Mouse (Mus musculus) heart, adult 2 months (tissue): ENCODE data around the gene Wnt5a. TPM values are rescaled to one million over a fixed set of nuclear protein-coding genes. Genes with fewer than 3 reads are reported as not detected.

ENCODE experiments used
- DNase-seq, 2 experiments: peaks; one replicate each; pipeline ENCODE4 v3.0.0; 2021
- H3K27ac ChIP-seq: fragments of 200-600 bp; 2 replicates; pipeline ENCODE4 v1.8.1; 2022
- H3K27me3 ChIP-seq: fragments of 200-500 bp; 2 replicates; pipeline ENCODE4 v1.6.1; 2012; ENCODE audit warnings: mild to moderate bottlenecking, low read length, inconsistent platforms, mixed read lengths; ENCODE audit not compliant: control insufficient read depth, insufficient read depth
- H3K36me3 ChIP-seq: fragments of 200-500 bp; 2 replicates; pipeline ENCODE4 v1.6.1; 2012; ENCODE audit warnings: low read length, inconsistent platforms; ENCODE audit not compliant: control insufficient read depth, insufficient read depth
- H3K4me1 ChIP-seq: fragments of 200-500 bp; 2 replicates; pipeline ENCODE4 v1.6.1; 2011; ENCODE audit warnings: low read length; ENCODE audit not compliant: control insufficient read depth, insufficient read depth
- H3K4me3 ChIP-seq: fragments of 200-600 bp; 2 replicates; pipeline ENCODE4 v1.8.1; 2022
- H3K79me2 ChIP-seq: fragments of 200-500 bp; replicated peaks from 2 replicates; pipeline ENCODE4 v1.6.1; 2012; ENCODE audit warnings: mild to moderate bottlenecking, inconsistent platforms, low read length, moderate library complexity, mixed read lengths; ENCODE audit not compliant: control insufficient read depth, insufficient read depth
- H3K9ac ChIP-seq: fragments of 200-500 bp; 2 replicates; pipeline ENCODE4 v1.6.1; 2012; ENCODE audit warnings: low read depth, mild to moderate bottlenecking, control low read depth, inconsistent platforms, low read length, mixed read lengths
- CTCF ChIP-seq: fragments of 200-600 bp; IDR thresholded peaks from 2 replicates; pipeline ENCODE4 v1.8.1; 2022; ENCODE audit warnings: antibody characterized with exemption, mild to moderate bottlenecking, moderate library complexity
- EP300 ChIP-seq: fragments of 200-500 bp; IDR thresholded peaks from 2 replicates; pipeline ENCODE4 v1.6.1; 2011; ENCODE audit warnings: low read depth, low read length, control low read depth; ENCODE audit not compliant: insufficient read depth
- POLR2A ChIP-seq: fragments of 200-500 bp; IDR thresholded peaks from 2 replicates; pipeline ENCODE4 v1.6.1; 2011; ENCODE audit warnings: mild to moderate bottlenecking, low read depth, low read length, control low read depth; ENCODE audit not compliant: insufficient read depth
- WGBS: fragments of 180-500 bp; shearing (Covaris S2); methylation state at CpG from one replicate; pipeline ENCODE4 v1.1.7; 2018; 5-methylcytosine and 5-hydroxymethylcytosine counted together
- intact Hi-C: fragments of 180-260 bp; cut with DNase I; formaldehyde crosslinking; loops from one replicate; pipeline ENCODE4 v1.15.1; 2025
- polyA plus RNA-seq: library from polyadenylated mRNA; depleted of rRNA; stranded (reverse); fragments of >200 nt; gene quantifications from 2 replicates; pipeline ENCODE4 v1.2.3, GENCODE M21; 2012
- total RNA-seq, 2 experiments: library from RNA; stranded (reverse); gene quantifications; 2 replicates each; pipeline ENCODE4 v1.2.3; 2021

Gene Wnt5a
- total and polyA plus RNA-seq, 3 experiments = 5.0 to 15.5 (median 13.8) TPM

DNA sequence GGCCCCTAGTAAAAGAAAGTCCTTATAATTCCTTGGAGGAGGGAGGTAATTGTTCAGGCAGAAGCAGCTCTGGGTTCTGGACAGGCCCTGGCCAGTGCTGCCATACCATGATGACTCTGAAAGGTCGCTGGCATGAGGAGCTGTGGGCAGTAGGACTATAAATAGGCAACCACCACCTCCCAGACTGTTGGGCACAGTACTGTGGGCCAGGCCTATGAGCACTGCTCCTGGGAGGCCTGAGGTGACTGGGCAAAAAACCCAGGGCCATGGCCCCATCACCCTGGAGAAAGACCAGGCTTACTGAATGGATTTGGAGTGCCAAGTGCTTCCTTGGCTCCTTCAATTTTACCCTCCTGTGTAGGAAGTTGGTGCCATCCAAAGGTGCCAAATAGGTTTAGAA lies 16.6 kb downstream of the Wnt5a start:
- TF ChIP-seq CTCF = no peak
- TF ChIP-seq EP300 = no peak
- TF ChIP-seq POLR2A = no peak
- Histone ChIP-seq H3K36me3 (no peaks in the 10 kb centered on the region), H3K27me3 (no peaks in the 10 kb centered on the region), H3K4me1 (no peaks in the 10 kb centered on the region; the same call in 1 of the 2 replicates), H3K27ac (peak overlapping the region; percentile 45), H3K79me2 (no peaks in the 10 kb centered on the region), H3K4me3 (no peak overlapping the region), H3K9ac (no peak overlapping the region)
- intact Hi-C loops = no loop called here
- WGBS = 41% methylated on average over 1 of the region's 1 CpGs
- DNase-seq = peak; percentile 39 to 66

GRCm38 (mm10) chr14:28522611-28523010 lies 18.1 kb downstream of the Wnt5a start:
- intact Hi-C loops = no loop called here
- Histone ChIP-seq H3K9ac (no peak overlapping the region), H3K4me1 (no peaks in the 10 kb centered on the region; the same call in 1 of the 2 replicates), H3K79me2 (no peaks in the 10 kb centered on the region), H3K27ac (no peak overlapping the region), H3K4me3 (no peak overlapping the region), H3K36me3 (no peaks in the 10 kb centered on the region), H3K27me3 (no peaks in the 10 kb centered on the region)
- WGBS = 90% methylated on average over 21 of the region's 21 CpGs
- DNase-seq = no peak
- TF ChIP-seq POLR2A (no peak), CTCF (no peak), EP300 (no peak)

DNA sequence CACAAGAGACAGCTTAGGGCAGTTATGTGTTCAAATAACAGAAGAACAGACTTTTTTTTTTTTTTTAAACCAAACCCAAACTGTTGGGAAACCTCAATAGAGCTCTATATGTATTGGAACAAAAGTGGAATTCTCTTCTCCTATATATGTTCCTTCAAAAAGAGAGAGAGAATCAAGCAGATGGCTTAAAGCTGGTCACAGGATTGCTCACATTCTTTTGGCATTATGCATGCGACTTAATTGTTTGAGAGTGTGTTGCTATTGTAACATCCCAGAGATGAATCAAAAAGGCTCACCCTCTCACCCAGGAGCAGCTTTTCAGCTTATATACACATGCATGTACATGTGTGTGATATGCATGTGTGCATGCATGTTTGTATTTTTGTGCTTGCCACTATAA lies 21.0 kb downstream of the Wnt5a start:
- H3K27ac ChIP-seq = no peak overlapping the region
- no peaks in the 10 kb centered on the region for H3K36me3 ChIP-seq
- H3K27me3 ChIP-seq = no peaks in the 10 kb centered on the region
- intact Hi-C loops = no loop called here
- no peak for TF ChIP-seq POLR2A
- no peak for TF ChIP-seq CTCF
- TF ChIP-seq EP300 = no peak
- DNase-seq = no peak
- H3K4me1 ChIP-seq = no peaks in the 10 kb centered on the region; the same call in 1 of the 2 replicates
- 50% methylated on average over 1 of the region's 1 CpGs for WGBS
- H3K9ac ChIP-seq = no peak overlapping the region
- no peaks in the 10 kb centered on the region for H3K79me2 ChIP-seq
- H3K4me3 ChIP-seq = no peak overlapping the region

DNA sequence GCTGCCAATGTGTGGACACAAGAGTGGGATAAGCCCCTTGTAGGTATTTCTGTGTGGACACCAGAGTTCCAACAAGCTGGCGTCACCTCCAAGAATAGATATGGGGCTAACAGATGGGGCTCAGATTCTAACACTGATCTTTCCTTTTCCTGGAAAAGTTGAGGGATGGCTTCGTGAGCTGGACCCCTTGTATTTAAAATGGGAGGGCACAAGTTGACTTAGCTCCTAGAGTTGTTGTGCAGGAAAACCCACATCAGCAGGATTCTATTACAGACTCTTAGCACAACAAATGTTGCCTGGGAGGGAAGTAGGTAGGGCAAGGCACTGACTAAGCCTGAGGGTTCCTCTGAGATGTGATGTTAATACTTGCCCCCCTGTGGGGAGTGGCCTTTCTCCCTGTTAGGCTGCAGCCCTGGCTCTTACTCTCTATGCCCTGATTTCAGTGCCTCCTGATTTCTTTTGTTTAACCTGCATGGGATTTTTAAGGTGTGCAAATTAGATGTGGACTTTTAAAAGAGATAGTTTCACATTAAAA lies 23.7 kb downstream of the Wnt5a start:
- H3K36me3 ChIP-seq = no peaks in the 10 kb centered on the region

GRCm38 (mm10) chr14:28531531-28531930 lies 27.0 kb downstream of the Wnt5a start:
- TF ChIP-seq POLR2A = no peak
- no peak for TF ChIP-seq CTCF
- H3K27ac ChIP-seq = no peak overlapping the region
- no peak overlapping the region for H3K4me3 ChIP-seq
- intact Hi-C loops = no loop called here
- no peak for DNase-seq
- H3K9ac ChIP-seq = no peak overlapping the region
- H3K36me3 ChIP-seq = no peaks in the 10 kb centered on the region
- 58% methylated on average over 1 of the region's 1 CpGs for WGBS
- peaks cover 5% of the 10 kb centered on the region for H3K4me1 ChIP-seq
- H3K79me2 ChIP-seq = no peaks in the 10 kb centered on the region
- no peaks in the 10 kb centered on the region for H3K27me3 ChIP-seq

More for the DNA sequence above, 23.7 kb downstream of the Wnt5a start:
- Histone ChIP-seq H3K27me3 (no peaks in the 10 kb centered on the region), H3K4me3 (no peak overlapping the region), H3K79me2 (no peaks in the 10 kb centered on the region), H3K27ac (no peak overlapping the region), H3K4me1 (0 out of 2 replicates have a peak, but pooled peaks cover 1% of the 10 kb centered on the region), H3K9ac (no peak overlapping the region)
- DNase-seq = no peak
- WGBS = 74% methylated on average over 2 of the region's 2 CpGs
- intact Hi-C loops = no loop called here
- no peak for TF ChIP-seq EP300
- no peak for TF ChIP-seq POLR2A
- TF ChIP-seq CTCF = no peak

- Histone ChIP-seq H3K79me2 (no peaks in the 10 kb centered on the region), H3K27ac (peak overlapping the region; percentile 48), H3K36me3 (no peaks in the 10 kb centered on the region), H3K27me3 (no peaks in the 10 kb centered on the region), H3K4me3 (no peak overlapping the region; the same call in 1 of the 2 replicates), H3K4me1 (peaks cover 5% of the 10 kb centered on the region), H3K9ac (no peak overlapping the region)
- intact Hi-C loops = no loop called here
- TF ChIP-seq POLR2A (no peak), EP300 (0 out of 2 replicates have a peak, but pooled peaks have one; percentile 23)
- peak; percentile 73 to 87 for DNase-seq
- 34% methylated on average over 11 of the region's 11 CpGs for WGBS
Observed at GRCm38 (mm10) chr14:28532943-28533342, 28.4 kb downstream of the Wnt5a start.
